Mouse (Mus musculus) liver, adult (tissue): ENCODE results near the gene Cln5.
A peak's percentile ranks its signal among the peaks of the same experiment; 100 is the strongest.

ENCODE experiments used
- GATA4 ChIP-seq: IDR thresholded peaks from 2 replicates; pipeline ENCODE4 v1.6.1; 2014; ENCODE audit warnings: mild to moderate bottlenecking, low read length; ENCODE audit not compliant: insufficient replicate concordance

Gene Cln5

GRCm38 (mm10) chr14:103069864-103070611 lies at the start of gene Cln5:
Cln5 (plus strand) TSS chr14:103070216.
- TF ChIP-seq GATA4: peak; percentile 25; the same call in 1 of the 2 replicates

GRCm38 (mm10) chr14:103029203-103029602 lies 40.8 kb upstream of the Cln5 start:
- TF ChIP-seq GATA4: no peak

GRCm38 (mm10) chr14:103033271-103033823 lies 36.7 kb upstream of the Cln5 start:
- TF ChIP-seq GATA4: no peak

GRCm38 (mm10) chr14:103034076-103034475 lies 35.9 kb upstream of the Cln5 start:
- no peak for TF ChIP-seq GATA4

DNA sequence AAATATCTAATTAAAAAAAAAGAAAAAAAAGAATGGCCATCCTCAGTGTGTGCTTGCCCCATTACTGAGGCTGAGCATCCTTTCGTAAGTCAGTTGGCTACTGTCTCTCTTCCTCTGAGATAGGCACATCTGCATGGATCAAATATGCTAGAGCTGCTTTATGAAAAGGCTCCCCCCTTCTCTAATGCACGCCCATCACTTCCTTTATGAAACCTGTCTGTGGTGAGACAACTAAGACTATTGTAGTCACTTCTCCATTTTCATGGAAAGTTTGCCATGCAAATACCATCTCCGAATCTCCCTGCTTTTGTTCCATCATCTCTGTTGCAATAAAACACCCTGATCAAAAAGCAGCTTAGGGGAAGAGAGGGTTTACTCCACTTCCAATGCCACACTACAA lies 33.0 kb upstream of the Cln5 start:
- no peak for TF ChIP-seq GATA4

- TF ChIP-seq GATA4: no peak
Observed at GRCm38 (mm10) chr14:103046677-103047076, 23.3 kb upstream of the Cln5 start, which contains the start of gene Acod1. Acod1 (plus strand) TSS chr14:103046977.

- TF ChIP-seq GATA4: no peak
Observed at GRCm38 (mm10) chr14:103048292-103049086, 21.5 kb upstream of the Cln5 start.

DNA sequence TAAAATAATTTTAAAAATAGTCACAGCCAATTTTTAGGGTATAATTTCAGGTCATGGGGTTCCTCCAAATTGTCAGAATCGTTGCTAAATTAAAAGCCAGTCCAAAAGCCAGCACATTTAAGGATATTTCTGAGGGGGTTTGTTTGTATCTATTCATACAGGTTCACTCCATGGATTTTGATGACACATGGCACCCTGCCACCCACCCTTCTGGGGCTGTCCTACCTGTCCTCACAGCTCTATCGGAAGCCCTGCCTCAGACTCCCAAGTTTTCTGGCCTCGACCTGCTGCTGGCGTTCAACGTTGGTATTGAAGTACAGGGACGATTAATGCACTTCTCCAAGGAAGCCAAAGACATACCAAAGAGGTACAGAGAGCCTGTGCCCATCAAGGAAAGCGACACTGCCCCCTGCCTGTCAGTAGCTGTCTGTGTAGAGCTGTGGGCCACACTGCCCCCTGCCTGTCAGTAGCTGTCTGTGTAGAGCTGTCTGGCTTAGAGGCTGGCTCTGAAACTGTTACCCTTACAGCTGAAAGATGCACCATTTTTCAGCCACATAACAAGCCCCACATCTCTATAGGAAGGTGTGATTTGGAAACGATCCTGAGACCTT lies 18.8 kb upstream of the Cln5 start:
- no peak for TF ChIP-seq GATA4

- no peak for TF ChIP-seq GATA4
Observed at GRCm38 (mm10) chr14:103054731-103055130, 15.3 kb upstream of the Cln5 start.

DNA sequence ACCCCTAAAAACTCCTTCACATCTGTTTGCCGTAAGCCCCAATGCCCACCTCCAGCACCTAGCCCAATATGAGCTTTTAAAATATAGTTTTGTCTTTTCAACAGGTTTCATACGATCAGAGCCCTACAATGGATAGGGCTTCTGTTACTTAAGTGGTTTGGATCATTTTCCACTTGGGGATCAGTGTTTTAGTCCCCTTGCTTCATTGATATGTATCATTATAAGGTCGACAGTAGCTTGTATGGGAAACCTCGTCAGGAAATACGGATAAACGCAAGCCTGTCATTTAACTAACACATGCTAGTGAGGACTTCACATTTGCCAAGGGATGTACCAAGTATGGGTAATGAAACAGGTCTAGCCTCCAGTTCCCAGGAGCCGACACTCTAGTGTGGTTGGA lies 13.4 kb upstream of the Cln5 start:
- no peak for TF ChIP-seq GATA4

GRCm38 (mm10) chr14:103058998-103059397 lies 11.0 kb upstream of the Cln5 start:
- no peak for TF ChIP-seq GATA4

DNA sequence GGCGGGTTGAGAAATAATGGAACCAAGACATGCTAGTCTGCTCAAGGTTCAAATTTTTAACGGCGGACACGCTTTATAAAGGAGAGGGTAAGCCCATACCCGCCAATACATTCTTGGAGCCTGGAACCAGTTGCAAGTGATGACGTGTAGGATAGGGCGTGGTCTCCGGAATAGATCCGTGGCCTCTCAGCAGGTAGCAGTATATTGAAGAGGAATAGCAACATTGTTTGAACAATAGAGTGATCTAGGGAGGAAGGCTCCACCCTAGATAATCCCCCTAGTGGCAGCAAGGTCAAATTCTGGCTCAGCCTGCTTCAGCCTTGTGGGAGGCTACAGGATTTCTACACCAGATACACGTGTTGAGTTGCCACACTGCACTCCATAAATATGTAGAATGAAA lies 10.5 kb upstream of the Cln5 start:
- TF ChIP-seq GATA4: no peak

DNA sequence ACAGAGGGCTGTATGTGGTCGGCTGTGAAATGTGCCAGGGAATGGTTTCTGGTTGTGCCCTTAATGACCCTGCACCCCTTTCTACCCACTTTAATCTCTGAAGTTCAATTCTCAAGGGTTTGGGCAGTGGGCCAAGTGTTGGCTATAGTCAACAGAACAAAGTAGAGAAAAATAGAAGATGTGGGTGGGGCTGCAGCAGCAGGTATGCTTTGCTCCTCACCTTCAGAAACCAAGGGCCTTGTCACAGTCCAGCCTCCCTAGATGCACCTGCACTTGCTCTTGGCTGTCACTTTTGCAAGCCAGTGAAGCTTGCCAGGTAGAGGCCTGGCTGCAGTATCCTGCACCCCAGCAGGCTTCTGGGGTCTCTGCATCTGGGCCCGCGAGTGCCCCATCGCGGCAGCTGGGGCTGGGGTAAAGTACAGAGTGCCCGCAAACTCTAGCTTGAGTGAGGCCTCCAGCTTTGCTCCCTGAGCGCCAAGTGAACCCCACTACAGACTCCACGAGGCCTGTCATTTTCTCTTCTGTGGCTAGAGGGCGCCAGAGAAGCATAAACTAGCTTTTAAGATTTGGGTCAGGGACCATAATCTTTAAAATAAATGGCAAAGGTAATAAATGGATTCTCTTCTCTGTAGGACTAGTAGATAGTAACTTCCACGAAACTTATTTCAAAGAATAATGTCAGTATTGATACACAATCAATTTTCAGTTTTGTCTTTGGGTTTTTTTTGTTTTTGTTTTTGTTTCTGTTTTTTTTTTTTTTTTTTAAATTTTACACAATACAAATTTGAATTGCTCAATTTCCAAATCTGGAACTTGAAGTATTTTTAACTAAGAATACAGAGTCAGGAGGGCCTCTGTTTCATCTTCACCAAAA lies 4.5 kb upstream of the Cln5 start:
- no peak for TF ChIP-seq GATA4

DNA sequence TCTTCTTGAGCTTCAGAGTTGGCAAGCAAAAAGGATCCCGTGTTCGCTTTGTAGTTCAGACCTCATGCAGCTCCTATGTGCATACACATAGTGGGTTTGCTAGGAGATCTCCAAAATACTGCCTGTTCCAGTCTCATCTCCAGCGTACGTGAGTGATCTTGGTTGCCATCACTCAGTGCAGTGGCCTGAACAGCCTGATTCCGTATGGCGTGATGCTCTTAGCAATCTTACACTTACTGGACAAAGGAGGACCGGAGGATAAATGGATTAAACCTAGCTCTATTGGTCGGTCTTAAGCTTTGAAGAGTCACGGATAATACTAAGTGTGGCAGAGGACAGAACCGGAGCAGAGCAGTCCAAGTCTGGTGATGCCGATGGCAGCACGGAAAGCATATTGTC lies 552 bp upstream of the Cln5 start:
- TF ChIP-seq GATA4: no peak

GRCm38 (mm10) chr14:103070790-103071189 lies 774 bp downstream of the Cln5 start:
- no peak for TF ChIP-seq GATA4
